Mouse (Mus musculus) limb, embryonic 12.5 days (tissue): ENCODE data around the gene Txndc11. TPM values are rescaled to one million over a fixed set of nuclear protein-coding genes. Genes with fewer than 3 reads are reported as not detected.

Source experiments
- ATAC-seq: fragments of 200-750 bp; cut with Nextera tagmentation; 2 replicates; pipeline ENCODE4 v1.8.0; 2017; ENCODE audit warnings: low read depth, moderate TSS enrichment; ENCODE audit not compliant: insufficient number of reproducible peaks, insufficient read depth, low FRiP score, low TSS enrichment
- H3K27ac ChIP-seq: fragments of 300-500 bp; sonication (generic); 2 replicates; pipeline ENCODE4 v1.5.1; 2016; ENCODE audit warnings: mild to moderate bottlenecking, moderate library complexity
- H3K27me3 ChIP-seq: fragments of 300-500 bp; sonication (generic); 2 replicates; pipeline ENCODE4 v1.6.1; 2016; ENCODE audit warnings: mild to moderate bottlenecking, moderate library complexity
- H3K36me3 ChIP-seq: fragments of 300-500 bp; sonication (generic); 2 replicates; pipeline ENCODE4 v1.6.1; 2016; ENCODE audit warnings: mild to moderate bottlenecking, moderate library complexity
- H3K4me1 ChIP-seq: fragments of 300-500 bp; sonication (generic); replicated peaks from 2 replicates; pipeline ENCODE4 v1.6.1; 2016
- H3K4me2 ChIP-seq: fragments of 300-500 bp; sonication (generic); 2 replicates; pipeline ENCODE4 v1.6.1; 2016; ENCODE audit warnings: mild to moderate bottlenecking, moderate library complexity
- H3K4me3 ChIP-seq: fragments of 300-500 bp; sonication (generic); replicated peaks from 2 replicates; pipeline ENCODE4 v1.5.1; 2016; ENCODE audit warnings: mild to moderate bottlenecking
- H3K9ac ChIP-seq: fragments of 300-500 bp; sonication (generic); replicated peaks from 2 replicates; pipeline ENCODE4 v1.6.1; 2016; ENCODE audit warnings: mild to moderate bottlenecking, moderate library complexity
- H3K9me3 ChIP-seq: fragments of 300-500 bp; sonication (generic); 2 replicates; pipeline ENCODE4 v1.6.1; 2016; ENCODE audit warnings: mild to moderate bottlenecking, moderate library complexity
- WGBS: fragments of 180-500 bp; shearing (Covaris S2); methylation state at CpG from one replicate; pipeline ENCODE4 v1.1.7; 2016; 5-methylcytosine and 5-hydroxymethylcytosine counted together
- polyA plus RNA-seq: library from polyadenylated mRNA; unstranded; fragments of >200 nt; fragmentation: Nextera tagmentation; extraction: Ambion mirVana; gene quantifications from 2 replicates; pipeline ENCODE4 v1.2.1, GENCODE M21; 2016

Gene Txndc11
- polyA plus RNA-seq: 36.3 and 39.5 TPM in 2 replicates

GRCm38 (mm10) chr16:11134348-11135344, at the start of gene Txndc11:
Txndc11 (minus strand) TSS chr16:11134650.
- Histone ChIP-seq H3K9ac (peak within 1 kb of the TSS; percentile 90), H3K4me1 (peaks cover 30% of the 10 kb centered on the region), H3K27me3 (no peaks in the 10 kb centered on the region), H3K4me3 (peak within 1 kb of the TSS; percentile 95), H3K27ac (peak within 1 kb of the TSS; percentile 88), H3K36me3 (peaks cover 33% of the 10 kb centered on the region), H3K4me2 (peak within 1 kb of the TSS; percentile 76), H3K9me3 (no peaks in the 10 kb centered on the region)
- ATAC-seq: peak; percentile 98
- under 1% methylated on average over 80 of the region's 80 CpGs for WGBS

DNA sequence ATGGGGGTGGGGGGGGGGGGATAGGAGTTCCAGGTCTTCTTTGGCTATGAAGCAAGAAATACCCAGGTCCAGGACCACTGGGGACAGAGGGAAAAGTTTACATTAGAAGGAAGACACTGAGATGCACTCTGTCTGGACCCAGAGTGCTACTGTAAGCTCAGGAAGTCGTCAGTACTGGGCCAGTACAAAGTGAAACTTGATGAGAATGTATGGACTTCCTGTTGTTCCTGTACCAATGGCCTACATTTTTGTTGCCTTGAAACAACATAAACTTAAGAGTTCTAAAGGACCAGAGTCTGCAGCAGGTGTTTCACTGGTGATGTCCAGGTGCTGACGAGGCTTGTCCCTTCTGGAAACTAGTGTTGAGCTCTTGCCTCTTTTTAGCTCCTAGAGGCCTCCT, 43.0 kb upstream of the Txndc11 start:
- no peak for ATAC-seq
- no peak overlapping the region for H3K9ac ChIP-seq
- H3K36me3 ChIP-seq: no peaks in the 10 kb centered on the region
- H3K9me3 ChIP-seq: 0 out of 2 replicates have a peak, but pooled peaks cover 3% of the 10 kb centered on the region
- peaks cover 9% of the 10 kb centered on the region for H3K4me1 ChIP-seq
- 78% methylated on average over 2 of the region's 2 CpGs for WGBS
- H3K27ac ChIP-seq: no peak overlapping the region
- H3K27me3 ChIP-seq: 0 out of 2 replicates have a peak, but pooled peaks cover 4% of the 10 kb centered on the region
- peak overlapping the region; percentile 88; the same call in 1 of the 2 replicates for H3K4me2 ChIP-seq
- H3K4me3 ChIP-seq: no peak overlapping the region

DNA sequence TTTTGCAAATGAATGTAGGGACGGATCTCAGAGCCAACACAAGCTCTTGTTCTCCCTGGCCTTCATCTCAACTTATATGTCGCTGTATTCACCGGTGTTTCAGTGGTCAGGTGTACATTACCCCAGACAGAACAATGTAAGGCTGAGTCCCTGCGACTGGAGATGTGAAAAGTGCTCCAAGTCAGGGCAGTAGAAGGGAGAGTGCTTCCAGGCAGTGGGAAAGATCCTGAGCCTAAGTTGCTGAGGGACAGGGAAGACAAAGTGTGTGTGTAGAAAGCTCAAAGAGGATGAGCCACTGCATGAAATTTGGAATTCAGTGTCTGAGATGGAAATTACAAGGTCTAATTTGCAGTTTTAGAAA, 42.4 kb upstream of the Txndc11 start:
- Histone ChIP-seq H3K4me1 (peaks cover 12% of the 10 kb centered on the region), H3K9ac (peak overlapping the region; percentile 83), H3K27ac (no peak overlapping the region), H3K4me2 (peak overlapping the region; percentile 88), H3K4me3 (peak overlapping the region; percentile 90), H3K36me3 (no peaks in the 10 kb centered on the region), H3K9me3 (0 out of 2 replicates have a peak, but pooled peaks cover 3% of the 10 kb centered on the region), H3K27me3 (0 out of 2 replicates have a peak, but pooled peaks cover 4% of the 10 kb centered on the region)
- no peak for ATAC-seq
- WGBS: 7% methylated on average over 4 of the region's 4 CpGs

- under 1% methylated on average over 55 of the region's 57 CpGs for WGBS
- Histone ChIP-seq H3K9me3 (0 out of 2 replicates have a peak, but pooled peaks cover 3% of the 10 kb centered on the region), H3K4me1 (peaks cover 15% of the 10 kb centered on the region), H3K4me2 (peak within 1 kb of the TSS; percentile 88), H3K27ac (peak within 1 kb of the TSS; percentile 89), H3K9ac (peak within 1 kb of the TSS; percentile 83), H3K36me3 (no peaks in the 10 kb centered on the region), H3K4me3 (peak within 1 kb of the TSS; percentile 90), H3K27me3 (0 out of 2 replicates have a peak, but pooled peaks cover 4% of the 10 kb centered on the region)
- ATAC-seq: peak; percentile 93
These were observed 41.9 kb upstream of the Txndc11 start, which contains the start of gene Zc3h7a for GRCm38 (mm10) chr16:11176208-11176883. Zc3h7a (minus strand) TSS chr16:11176393.

DNA sequence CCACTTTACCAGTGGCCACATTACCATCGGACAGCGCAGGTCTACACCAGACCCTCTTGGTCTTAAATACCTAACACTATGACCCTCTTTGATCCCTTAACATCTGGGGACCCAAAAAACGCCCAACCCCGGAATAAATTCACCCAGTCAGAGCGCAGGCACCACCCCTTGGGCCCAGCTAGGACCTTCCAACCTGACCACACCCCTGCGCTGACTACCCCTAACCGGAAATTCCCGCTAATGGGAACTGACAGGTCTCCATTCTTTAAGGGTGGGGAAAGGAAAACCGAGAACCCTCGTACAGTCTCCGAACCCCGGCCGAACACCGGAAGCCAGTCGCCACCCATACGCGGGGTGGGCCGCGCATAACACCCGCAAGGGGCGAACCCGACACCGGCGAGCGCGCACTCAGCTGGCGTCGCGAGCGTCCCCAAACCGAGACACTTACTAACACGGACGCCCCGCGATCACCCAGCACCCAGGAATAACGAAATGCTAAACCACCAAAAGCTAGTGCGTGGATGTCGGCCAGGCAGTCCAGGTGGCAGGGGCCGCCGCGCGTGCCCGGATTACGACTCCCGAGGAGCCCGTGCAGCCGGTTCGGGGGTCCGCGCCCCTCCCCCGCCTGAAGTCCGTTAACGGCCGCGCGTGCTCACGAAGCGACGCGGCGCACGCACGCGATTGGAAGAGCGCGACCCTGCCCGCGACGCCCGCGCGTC, 41.2 kb upstream of the Txndc11 start:
- under 1% methylated on average over 72 of the region's 72 CpGs for WGBS
- ATAC-seq: peak; percentile 58
- Histone ChIP-seq H3K9ac (peak overlapping the region; percentile 83), H3K27me3 (0 out of 2 replicates have a peak, but pooled peaks cover 4% of the 10 kb centered on the region), H3K27ac (peak overlapping the region; percentile 89), H3K4me3 (peak overlapping the region; percentile 90), H3K36me3 (no peaks in the 10 kb centered on the region), H3K4me2 (peak overlapping the region; percentile 88), H3K9me3 (0 out of 2 replicates have a peak, but pooled peaks cover 3% of the 10 kb centered on the region), H3K4me1 (peaks cover 21% of the 10 kb centered on the region)

- Histone ChIP-seq H3K9ac (peak overlapping the region; percentile 83), H3K4me3 (peak overlapping the region; percentile 90), H3K4me2 (peak overlapping the region; percentile 88), H3K4me1 (peaks cover 21% of the 10 kb centered on the region), H3K27me3 (0 out of 2 replicates have a peak, but pooled peaks cover 4% of the 10 kb centered on the region), H3K9me3 (0 out of 2 replicates have a peak, but pooled peaks cover 3% of the 10 kb centered on the region), H3K27ac (peak overlapping the region; percentile 89), H3K36me3 (no peaks in the 10 kb centered on the region)
- WGBS: 8% methylated on average over 9 of the region's 9 CpGs
- no peak for ATAC-seq
These were observed 40.6 kb upstream of the Txndc11 start for GRCm38 (mm10) chr16:11175100-11175488.

- H3K4me1 ChIP-seq: peaks cover 21% of the 10 kb centered on the region
- H3K4me2 ChIP-seq: peak overlapping the region; percentile 88
- no peaks in the 10 kb centered on the region for H3K36me3 ChIP-seq
- 0 out of 2 replicates have a peak, but pooled peaks cover 3% of the 10 kb centered on the region for H3K9me3 ChIP-seq
- peak overlapping the region; percentile 90 for H3K4me3 ChIP-seq
- WGBS: 13% methylated on average over 10 of the region's 10 CpGs
- peak overlapping the region; percentile 89 for H3K27ac ChIP-seq
- 0 out of 2 replicates have a peak, but pooled peaks cover 4% of the 10 kb centered on the region for H3K27me3 ChIP-seq
- ATAC-seq: no peak
- H3K9ac ChIP-seq: peak overlapping the region; percentile 83; the same call in 1 of the 2 replicates
These were observed 40.2 kb upstream of the Txndc11 start for GRCm38 (mm10) chr16:11174671-11175081.

DNA sequence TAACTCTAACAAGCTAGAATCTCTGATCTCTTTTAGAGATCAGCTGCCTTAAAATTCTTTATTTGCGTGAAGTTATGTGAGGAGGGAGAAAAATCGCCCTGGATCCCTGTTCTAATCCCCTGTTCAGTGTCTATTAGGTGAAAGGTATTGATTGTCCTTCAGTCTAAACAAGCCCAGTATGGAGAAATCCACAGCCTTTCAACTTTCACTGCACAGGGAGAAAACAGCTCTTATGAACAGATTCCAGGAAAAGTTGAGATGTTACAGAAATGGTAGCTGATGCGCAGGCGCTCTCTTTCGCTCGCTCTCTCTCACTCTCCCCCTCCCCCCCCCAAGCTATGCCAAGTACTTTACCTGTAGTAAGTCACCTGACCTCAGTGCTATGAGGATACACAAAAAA, 37.2 kb upstream of the Txndc11 start:
- Histone ChIP-seq H3K36me3 (no peaks in the 10 kb centered on the region), H3K9ac (no peak overlapping the region), H3K9me3 (no peaks in the 10 kb centered on the region), H3K27ac (no peak overlapping the region), H3K4me2 (no peak overlapping the region), H3K4me3 (no peak overlapping the region), H3K27me3 (no peaks in the 10 kb centered on the region), H3K4me1 (peaks cover 22% of the 10 kb centered on the region; the same call in 1 of the 2 replicates)
- 89% methylated on average over 6 of the region's 6 CpGs for WGBS
- ATAC-seq: no peak

- Histone ChIP-seq H3K4me3 (no peak overlapping the region), H3K27me3 (no peaks in the 10 kb centered on the region), H3K4me1 (peaks cover 20% of the 10 kb centered on the region), H3K9ac (no peak overlapping the region), H3K4me2 (no peak overlapping the region), H3K9me3 (no peaks in the 10 kb centered on the region), H3K27ac (no peak overlapping the region), H3K36me3 (peaks cover 22% of the 10 kb centered on the region)
- WGBS: 91% methylated on average over 2 of the region's 2 CpGs
- no peak for ATAC-seq
These were observed 32.0 kb upstream of the Txndc11 start for GRCm38 (mm10) chr16:11166431-11166830.

DNA sequence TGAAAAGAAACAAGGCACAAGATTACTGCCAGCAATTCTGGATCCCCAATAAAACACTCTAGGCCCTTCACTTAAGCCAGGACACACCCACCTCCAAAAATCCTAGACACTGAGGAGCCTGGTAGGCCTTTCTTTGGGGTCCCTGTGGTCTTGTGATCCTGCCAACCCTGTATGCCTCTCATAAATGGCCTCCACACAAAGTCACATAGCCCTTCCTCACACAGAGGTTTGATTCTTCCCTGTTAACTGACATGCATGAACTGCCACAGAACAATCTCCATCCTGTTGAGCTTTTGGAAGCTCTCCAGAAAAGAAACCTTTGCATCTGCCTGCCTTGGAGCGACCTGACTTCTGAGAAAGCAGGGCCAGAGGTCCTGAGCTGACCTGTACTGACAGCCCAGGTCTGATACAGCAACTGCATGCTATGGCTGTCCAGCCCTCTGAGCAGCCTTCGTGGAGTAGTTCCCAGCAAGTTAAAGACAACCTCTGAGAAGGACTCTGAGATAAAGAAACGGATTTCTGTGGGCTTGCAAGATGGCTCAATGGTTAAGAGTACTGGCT, 30.3 kb upstream of the Txndc11 start:
- Histone ChIP-seq H3K4me1 (peaks cover 13% of the 10 kb centered on the region), H3K9ac (no peak overlapping the region), H3K4me2 (no peak overlapping the region), H3K27ac (peak overlapping the region; percentile 78), H3K9me3 (no peaks in the 10 kb centered on the region), H3K36me3 (peaks cover 28% of the 10 kb centered on the region), H3K4me3 (no peak overlapping the region), H3K27me3 (no peaks in the 10 kb centered on the region)
- 78% methylated on average over 3 of the region's 3 CpGs for WGBS
- ATAC-seq: no peak
